Mouse (Mus musculus) cerebellum, adult 18-20 months (tissue): ENCODE measurements around the gene Irak3.
A peak's percentile ranks its signal among the peaks of the same experiment; 100 is the strongest.
"Not testable (repeated sequence)": the region's sequence is repeated elsewhere in the genome, so short reads cannot be mapped to it uniquely, and the experiment has no call there.

Experiments
- DNase-seq, 2 experiments: peaks; one replicate each; pipeline ENCODE4 v3.0.0; 2021

The Irak3 gene

GRCm38 (mm10) chr10:120201961-120202402 is at the start of gene Irak3:
Gene Irak3 (minus strand): TSS chr10:120202130.
- peak; percentile 67 to 76 for DNase-seq

- DNase-seq: no peak
These were observed 49.2 kb upstream of the Irak3 start for GRCm38 (mm10) chr10:120250911-120251683.

- no peak for DNase-seq
These were observed 45.2 kb upstream of the Irak3 start for GRCm38 (mm10) chr10:120246994-120247750.

- no peak for DNase-seq
These were observed 43.8 kb upstream of the Irak3 start for GRCm38 (mm10) chr10:120245681-120246080.

GRCm38 (mm10) chr10:120242421-120242820 is 40.5 kb upstream of the Irak3 start:
- DNase-seq: no peak

GRCm38 (mm10) chr10:120239476-120239875 is 37.5 kb upstream of the Irak3 start:
- DNase-seq: no peak

GRCm38 (mm10) chr10:120238241-120238640 is 36.3 kb upstream of the Irak3 start:
- DNase-seq: no peak

- no peak for DNase-seq
These were observed 34.9 kb upstream of the Irak3 start for GRCm38 (mm10) chr10:120236855-120237254.

GRCm38 (mm10) chr10:120233655-120234367 is 31.9 kb upstream of the Irak3 start:
- DNase-seq: peak; percentile 25 to 49

- DNase-seq: peak; percentile 39 to 46
These were observed 29.8 kb upstream of the Irak3 start for GRCm38 (mm10) chr10:120231718-120232117.

- DNase-seq: peak; percentile 84 to 86
These were observed 25.1 kb upstream of the Irak3 start, which contains the start of gene Llph for GRCm38 (mm10) chr10:120226871-120227661. Gene Llph (plus strand): TSS chr10:120227070.

GRCm38 (mm10) chr10:120220776-120221175 is 18.8 kb upstream of the Irak3 start:
- no peak for DNase-seq

GRCm38 (mm10) chr10:120219578-120220359 is 17.8 kb upstream of the Irak3 start:
- no peak for DNase-seq

GRCm38 (mm10) chr10:120218996-120219395 is 17.1 kb upstream of the Irak3 start:
- no peak for DNase-seq

GRCm38 (mm10) chr10:120217099-120217498 is 15.2 kb upstream of the Irak3 start:
- not testable (repeated sequence) for DNase-seq

GRCm38 (mm10) chr10:120210096-120210495 is 8.2 kb upstream of the Irak3 start:
- no peak for DNase-seq

GRCm38 (mm10) chr10:120209539-120209925 is 7.6 kb upstream of the Irak3 start:
- DNase-seq: no peak

- peak; percentile 87 to 88 for DNase-seq
These were observed 6.9 kb upstream of the Irak3 start for GRCm38 (mm10) chr10:120208575-120209538.

- DNase-seq: no peak
These were observed 6.1 kb upstream of the Irak3 start for GRCm38 (mm10) chr10:120208015-120208414.

- no peak for DNase-seq
These were observed 2.8 kb upstream of the Irak3 start for GRCm38 (mm10) chr10:120204591-120205210.
